Mouse (Mus musculus) gastrocnemius, postnatal 4 days (tissue): Measurements from ENCODE around the gene Alk. TPM values are rescaled to one million over a fixed set of nuclear protein-coding genes. Genes with fewer than 3 reads are reported as not detected.

Source experiments
- DNase-seq, 2 experiments: peaks; one replicate each; pipeline ENCODE4 v3.0.0; 2021 to 2022; ENCODE audit warnings: low spot score in 2 of 2, mixed read lengths in 2 of 2
- total RNA-seq, 2 experiments: library from RNA; stranded (reverse); gene quantifications; 2 replicates each; pipeline ENCODE4 v1.2.3; 2021

The Alk gene
- total RNA-seq, 2 experiments from 2014 or later: 0.37 to 0.47 TPM

DNA sequence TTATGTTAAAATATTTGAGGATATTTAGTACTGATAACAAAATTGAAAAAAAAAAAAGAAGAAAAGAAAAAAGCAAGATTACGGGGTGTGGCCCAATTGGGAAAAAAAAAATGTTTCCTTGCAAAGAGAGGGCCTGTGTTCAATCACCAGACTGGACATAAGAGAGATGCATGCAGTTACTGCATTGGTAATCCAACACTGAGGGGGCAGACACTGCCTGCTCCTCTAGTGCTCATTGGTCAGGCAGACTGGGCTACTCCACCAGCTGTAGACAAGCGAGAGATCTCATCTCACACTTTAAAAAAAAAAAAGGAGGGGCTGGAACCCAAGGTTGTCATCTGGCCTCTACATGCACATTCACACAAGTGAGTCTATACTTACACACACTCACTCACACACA is 199.6 kb downstream of the Alk start:
- no peak for DNase-seq

DNA sequence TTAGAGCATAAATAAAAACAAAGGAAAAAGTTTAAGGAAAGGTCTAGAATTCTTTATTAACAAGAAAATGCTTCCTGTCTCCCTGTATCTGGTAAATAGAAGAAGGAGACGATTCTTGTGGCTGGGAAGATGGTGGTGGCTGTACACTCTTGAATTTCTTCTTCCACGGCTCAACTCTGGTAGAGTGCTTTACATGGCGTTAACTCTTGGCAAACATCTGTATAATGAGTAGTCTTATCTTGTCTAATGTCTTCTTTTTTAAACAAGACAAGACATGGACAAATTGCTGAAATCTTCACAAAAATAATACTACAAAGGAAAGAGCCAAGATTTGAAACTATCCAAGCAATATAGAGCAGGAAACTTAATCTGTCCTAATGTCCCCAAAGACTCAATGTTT is 202.6 kb downstream of the Alk start:
- no peak for DNase-seq

DNA sequence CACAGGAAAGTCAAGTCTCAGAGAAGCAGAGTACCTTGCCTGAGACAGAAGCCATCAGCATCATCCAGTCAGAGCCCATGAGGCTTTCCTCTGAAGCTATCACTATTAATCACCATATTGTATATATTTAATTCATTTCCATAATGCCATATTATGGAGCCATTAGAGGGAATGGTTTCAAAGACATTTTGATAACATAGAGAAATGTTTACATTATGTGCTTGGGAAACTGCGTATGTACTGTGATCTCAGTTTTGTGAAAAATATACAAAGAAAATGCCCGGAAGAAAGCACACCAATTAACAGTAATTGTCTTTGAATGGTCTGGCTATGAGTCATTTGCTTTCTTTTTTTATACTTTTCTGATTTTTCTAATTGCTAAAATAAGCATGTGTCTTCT is 203.1 kb downstream of the Alk start:
- no peak for DNase-seq

GRCm38 (mm10) chr17:72399331-72400059 is 204.9 kb downstream of the Alk start:
- no peak for DNase-seq

DNA sequence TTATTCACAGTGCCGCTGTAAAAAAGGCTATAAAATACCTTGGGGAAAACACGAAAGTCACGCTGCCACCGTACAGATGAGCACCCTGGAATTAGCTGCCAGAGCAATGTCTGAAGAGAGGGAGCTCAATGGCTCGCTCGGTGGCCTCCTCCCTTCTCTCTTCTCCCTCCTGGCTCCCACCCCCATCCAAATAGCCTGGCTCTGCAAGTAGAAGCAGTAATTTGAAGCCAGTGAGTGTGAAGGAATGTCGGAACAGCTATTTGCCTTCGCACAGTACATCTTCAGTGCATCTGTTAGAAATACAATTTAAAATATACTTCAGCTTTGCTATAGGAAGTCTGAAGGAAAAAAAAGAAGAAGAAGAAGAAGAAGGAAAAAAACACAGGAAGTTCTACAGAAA is 208.5 kb downstream of the Alk start:
- no peak for DNase-seq

GRCm38 (mm10) chr17:72368991-72369390 is 235.4 kb downstream of the Alk start:
- no peak for DNase-seq

GRCm38 (mm10) chr17:72362811-72363496 is 241.5 kb downstream of the Alk start:
- no peak for DNase-seq

GRCm38 (mm10) chr17:72361961-72362360 is 242.5 kb downstream of the Alk start:
- DNase-seq: peak in 1 of 2 experiments; percentile 23

GRCm38 (mm10) chr17:72356759-72357302 is 247.6 kb downstream of the Alk start:
- no peak for DNase-seq

- no peak for DNase-seq
These were observed 265.0 kb downstream of the Alk start for GRCm38 (mm10) chr17:72339437-72339836.

- DNase-seq: no peak
These were observed 271.5 kb downstream of the Alk start for GRCm38 (mm10) chr17:72332909-72333308.

GRCm38 (mm10) chr17:72325941-72326340 is 278.5 kb downstream of the Alk start:
- DNase-seq: no peak

DNA sequence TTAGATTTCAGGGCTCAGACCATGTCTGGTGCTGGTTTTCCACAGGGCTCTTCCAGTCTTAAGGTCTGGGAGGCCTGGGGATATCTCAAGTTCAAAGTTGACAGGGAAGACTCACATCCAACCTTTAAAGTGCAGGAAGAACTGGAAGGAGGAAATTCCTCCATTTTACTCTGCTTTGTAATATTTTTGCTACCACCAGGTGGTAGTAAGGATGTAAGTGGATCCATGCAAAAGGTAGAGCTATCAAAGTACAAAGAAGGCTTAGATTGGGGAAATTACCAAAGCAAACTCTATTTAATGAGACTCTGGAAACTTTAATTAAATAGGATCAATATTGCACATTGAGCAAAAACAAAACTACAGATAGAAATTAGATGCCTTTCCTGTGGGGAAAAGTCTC is 284.9 kb downstream of the Alk start:
- no peak for DNase-seq

DNA sequence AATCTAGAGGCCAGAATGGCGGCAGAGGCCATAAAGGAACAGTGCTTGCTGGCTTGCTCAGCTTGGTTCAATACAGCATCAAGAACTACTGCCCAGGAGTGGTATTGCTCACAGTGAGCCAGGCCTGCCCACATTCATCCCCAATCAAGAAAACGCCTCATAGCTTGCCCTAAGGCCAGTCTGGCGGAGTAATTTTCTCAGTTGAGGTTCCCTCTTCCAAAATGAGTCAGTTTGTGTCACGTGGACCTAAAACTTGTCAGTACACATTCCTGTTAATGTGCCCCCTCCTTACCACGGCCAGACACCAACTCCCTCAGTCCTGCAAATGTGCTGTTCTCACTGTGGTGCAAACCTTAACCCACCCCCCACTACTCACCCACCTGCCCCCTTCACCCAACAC is 304.8 kb downstream of the Alk start:
- no peak for DNase-seq

DNA sequence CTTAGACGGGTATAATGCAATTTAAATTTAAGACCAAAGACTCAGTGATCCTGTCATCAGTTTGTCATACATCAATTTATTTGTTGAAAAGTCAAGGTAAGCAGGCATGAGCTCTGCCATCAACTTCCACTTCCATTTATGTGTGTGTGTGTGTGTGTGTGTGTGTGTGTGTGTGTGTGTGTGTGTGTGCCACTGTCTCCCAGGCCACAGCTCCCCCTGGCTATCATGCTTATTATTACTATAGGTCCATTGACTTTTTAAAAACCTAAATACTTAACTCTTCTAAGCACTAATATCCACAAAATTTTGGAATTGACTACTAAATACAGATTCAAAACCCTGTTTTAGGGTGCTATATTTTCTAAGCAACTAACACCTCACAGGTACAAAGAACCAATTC is 308.1 kb downstream of the Alk start:
- no peak for DNase-seq

DNA sequence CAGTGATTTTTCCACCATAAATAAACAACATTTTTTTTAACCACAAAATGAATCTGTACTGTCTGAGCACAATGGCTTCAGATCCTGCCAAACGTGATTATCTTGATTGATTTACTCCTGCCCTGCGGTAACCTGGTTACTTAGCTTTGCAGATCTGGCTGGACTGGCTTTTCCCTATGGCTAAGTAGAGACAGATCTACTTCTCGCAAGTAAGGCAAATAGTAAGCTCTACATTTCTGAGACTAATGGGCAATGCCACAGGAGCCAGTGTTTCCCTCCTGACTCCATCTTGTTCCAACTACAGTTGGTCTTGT is 311.2 kb downstream of the Alk start:
- no peak for DNase-seq

GRCm38 (mm10) chr17:72292444-72293266 is 311.8 kb downstream of the Alk start:
- DNase-seq: no peak

DNA sequence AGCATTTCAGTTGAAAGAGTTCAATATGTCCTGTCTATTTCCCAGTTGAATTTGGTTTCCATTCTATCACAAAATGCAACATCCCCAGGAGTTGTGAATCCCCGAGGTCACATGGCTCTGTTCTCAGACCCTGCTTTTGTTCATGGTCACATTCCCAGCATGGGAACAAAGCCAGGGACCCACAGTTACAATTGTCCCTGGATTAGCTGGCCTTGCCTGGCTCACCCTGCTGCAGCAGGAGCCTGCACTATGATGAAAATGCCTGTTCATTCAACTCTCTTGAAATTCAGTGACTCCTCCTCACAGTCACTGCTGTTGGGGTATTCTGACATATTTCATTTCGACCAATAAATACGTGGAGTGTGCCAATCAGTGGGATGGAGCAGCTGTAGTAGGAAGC is 318.5 kb downstream of the Alk start:
- DNase-seq: no peak

DNA sequence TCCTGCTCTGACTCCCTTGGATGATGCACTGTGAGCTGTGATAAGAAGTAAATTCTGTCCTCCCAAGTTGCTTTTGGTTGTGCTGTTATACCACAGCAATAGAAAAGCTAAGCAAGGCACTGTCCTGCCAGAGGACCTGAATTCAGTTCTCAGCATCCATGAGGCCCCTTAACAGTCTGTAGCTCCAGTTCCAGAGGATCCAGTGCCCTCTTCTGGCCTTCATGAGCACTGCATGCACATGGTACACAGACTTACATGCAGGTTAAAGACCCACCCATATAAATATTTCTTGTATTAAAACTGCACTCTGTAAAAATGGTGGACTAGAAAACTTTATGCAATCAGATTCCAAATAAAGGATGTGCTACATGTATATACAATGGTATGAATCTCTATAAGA is 326.1 kb downstream of the Alk start:
- DNase-seq: no peak

- no peak for DNase-seq
These were observed 327.6 kb downstream of the Alk start for GRCm38 (mm10) chr17:72276778-72277177.

GRCm38 (mm10) chr17:72275391-72275904 is 329.0 kb downstream of the Alk start:
- DNase-seq: no peak

DNA sequence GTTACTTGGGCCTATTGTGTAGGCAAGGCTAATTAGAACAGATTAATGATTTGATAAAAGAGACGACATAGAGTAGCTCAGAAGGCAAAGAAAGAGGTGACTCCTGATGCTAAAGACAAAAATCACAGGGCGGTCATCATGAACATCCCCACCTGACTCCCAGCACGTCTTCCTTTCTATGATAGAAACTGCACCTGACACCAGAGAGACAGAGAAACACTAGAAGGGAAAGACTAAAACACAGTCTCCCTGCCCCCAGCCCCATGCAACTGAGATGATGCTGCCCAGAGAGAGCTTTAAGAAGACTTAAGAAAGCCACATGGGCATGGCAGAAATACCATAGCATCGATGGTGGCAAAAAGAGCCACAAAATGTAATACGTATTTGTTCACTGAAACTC is 330.2 kb downstream of the Alk start:
- no peak for DNase-seq
